Comparison of ENCODE assay signal across 17 mouse cellular contexts in genomic region chr2:171562656-171563055, GRCm38 (mm10).
"Had no signal": no experiment of that assay in that cellular context is flagged by ENCODE, and none has a peak within 500 bp of the region (broad histone marks: within the 10 kb centered on the region; RNA-seq: fewer than 3 reads in every experiment).

No protein-coding gene starts in this region.

- H3K36me3 ChIP-seq: lung, embryonic 15.5 days; midbrain, embryonic 13.5 days; neural tube, embryonic 12.5 days; stomach, embryonic 15.5 days had no signal

- DNase-seq: liver, postnatal 0 days; lung, adult 2 months; lung, postnatal 14 days; lung, postnatal 36 days; right cerebral cortex, postnatal 14 days; thymus, adult 2 months; thymus, postnatal 25 days; thymus, postnatal 4 days had no signal

- H3K4me1 ChIP-seq: lung, embryonic 15.5 days; megakaryocyte, embryonic 14.5 days; neural tube, embryonic 12.5 days; stomach, embryonic 15.5 days had no signal

- H3K9me3 ChIP-seq: lung, embryonic 15.5 days; neural tube, embryonic 12.5 days; stomach, embryonic 15.5 days had no signal

- ATAC-seq: liver, postnatal 0 days; lung, postnatal 0 days; midbrain, embryonic 13.5 days had no signal

- H3K27me3 ChIP-seq: lung, embryonic 15.5 days; megakaryocyte, embryonic 14.5 days; midbrain, embryonic 13.5 days; neural tube, embryonic 12.5 days; stomach, embryonic 15.5 days had no signal

- H3K4me2 ChIP-seq: lung, embryonic 15.5 days; midbrain, embryonic 11.5 days; midbrain, embryonic 13.5 days; neural tube, embryonic 12.5 days; stomach, embryonic 15.5 days had no signal

- H3K4me3 ChIP-seq: lung, embryonic 15.5 days; megakaryocyte, embryonic 14.5 days; midbrain, embryonic 13.5 days; neural tube, embryonic 12.5 days; stomach, embryonic 15.5 days had no signal

- H3K9ac ChIP-seq: liver, postnatal 0 days; lung, embryonic 15.5 days; midbrain, embryonic 13.5 days; neural tube, embryonic 12.5 days; stomach, embryonic 15.5 days had no signal

- H3K27ac ChIP-seq: lung, embryonic 15.5 days; macrophage; midbrain, embryonic 13.5 days; neural tube, embryonic 12.5 days; stomach, embryonic 15.5 days; stomach, postnatal 0 days had no signal
